Mouse (Mus musculus): ENCODE data around the gene Nsa2. TPM values are rescaled to one million over a fixed set of nuclear protein-coding genes. Genes with fewer than 3 reads are reported as not detected.

Gene Nsa2
- total RNA-seq, 2 experiments from 2014 or later, result 84.0 to 85.8 TPM

GRCm38 (mm10) chr13:97087421-97087820 lies 50.3 kb downstream of the Nsa2 start:
- no peak for DNase-seq

- no peak for DNase-seq
Measured at GRCm38 (mm10) chr13:97086316-97086715, 51.4 kb downstream of the Nsa2 start.

DNA sequence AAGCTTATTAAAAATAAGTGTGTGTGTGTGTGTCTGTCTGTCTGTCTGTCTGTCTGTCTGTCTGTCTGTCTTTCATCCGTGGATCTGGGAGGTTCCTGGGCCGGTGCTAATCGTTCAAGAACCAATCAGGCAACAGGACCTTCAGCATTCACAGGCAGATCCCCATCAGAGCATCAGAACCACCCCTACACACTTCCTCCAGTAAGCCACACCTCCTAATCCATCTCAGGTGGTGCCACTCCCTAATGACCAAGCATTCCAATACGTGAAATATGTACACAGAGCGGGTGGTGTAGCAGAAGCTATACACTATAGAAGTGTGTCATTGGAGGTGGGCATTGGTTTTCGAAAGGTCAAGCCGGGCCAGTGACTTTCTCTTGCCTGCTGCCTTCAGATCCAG lies 55.3 kb downstream of the Nsa2 start:
- DNase-seq, result no peak

DNA sequence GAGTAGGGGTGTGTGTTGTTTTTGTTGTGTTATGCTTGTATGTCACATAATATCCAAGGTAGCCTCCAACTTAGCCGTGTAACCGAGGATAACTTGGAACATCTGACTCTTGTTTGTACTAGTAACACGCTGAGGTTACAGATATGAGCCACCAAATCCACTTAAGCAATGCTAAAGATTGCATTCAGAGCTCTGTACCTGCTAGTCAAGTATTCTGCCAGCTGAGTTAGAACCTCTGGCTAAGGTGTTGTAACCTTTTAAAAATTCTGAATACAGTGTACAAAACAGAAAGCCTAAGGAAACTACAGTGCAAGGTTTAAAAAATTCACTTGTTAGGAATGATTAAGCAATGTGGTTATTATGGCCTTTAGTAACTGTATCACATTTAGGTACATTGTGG lies 57.1 kb downstream of the Nsa2 start:
- no peak for DNase-seq

GRCm38 (mm10) chr13:97080201-97080600 lies 57.5 kb downstream of the Nsa2 start:
- no peak for DNase-seq

Other genes with a start within 250 kb of the Nsa2 start
- under 1 TPM; 0.76 to 0.93 TPM for gene Gcnt4, start 213.2 kb downstream of the Nsa2 start, total RNA-seq (2021)
- gene 1700029F12Rik, start 103.6 kb downstream of the Nsa2 start, total RNA-seq (2021), result not detected
- 1 to 10 TPM; 4.9 to 5.4 TPM for gene Fam169a, start 70.7 kb downstream of the Nsa2 start, total RNA-seq (2021)
- 10 to 100 TPM in 1 of 2 experiments, under 1 TPM in 1; 0.87 to 17.1 TPM for gene Gm6169, start 38.7 kb downstream of the Nsa2 start, total RNA-seq (2021)
- 10 to 100 TPM; 36.4 to 43.5 TPM for gene Gfm2, start within 50 bp of the Nsa2 start, total RNA-seq (2021)
- 10 to 100 TPM; 26.7 to 29.8 TPM for gene Hexb, start 60.4 kb upstream of the Nsa2 start, total RNA-seq (2021)
- 10 to 100 TPM; 19.6 to 20.3 TPM for gene Enc1, start 103.2 kb upstream of the Nsa2 start, total RNA-seq (2021)